Mouse (Mus musculus): Measurements from ENCODE around the gene Naa40.

DNA sequence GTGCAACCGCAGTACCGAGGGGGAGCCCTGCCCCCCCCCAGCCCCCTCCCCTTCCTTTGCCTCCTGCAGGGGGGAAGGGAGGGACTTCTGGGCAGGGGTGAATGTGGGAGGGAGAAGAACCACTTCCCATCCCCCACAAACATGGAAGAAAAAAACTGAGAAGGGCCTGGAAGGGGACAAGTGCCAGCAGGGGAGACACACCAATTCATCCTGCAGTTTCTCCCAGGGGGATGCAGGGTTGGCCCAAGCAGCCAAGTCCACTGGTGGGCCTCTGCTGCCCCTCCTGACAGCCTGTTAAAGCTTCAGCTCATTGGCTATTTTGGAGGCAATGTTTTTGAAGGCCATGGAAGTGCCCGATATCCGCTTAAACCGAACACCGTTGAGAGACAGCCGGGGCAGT is 35.8 kb upstream of the Naa40 start:
- TF ChIP-seq CTCF (IDR thresholded peaks at IDR 0.05; ENCODE audit: extremely low read depth, insufficient read depth, insufficient read length, insufficient replicate concordance) (no peak), POLR2A (IDR thresholded peaks at IDR 0.05; ENCODE audit: low read depth, low read length) (no peak)

Data from spleen, adult 2 months (tissue).